23 mouse cellular contexts compared by ENCODE assay signal in the genomic region with DNA sequence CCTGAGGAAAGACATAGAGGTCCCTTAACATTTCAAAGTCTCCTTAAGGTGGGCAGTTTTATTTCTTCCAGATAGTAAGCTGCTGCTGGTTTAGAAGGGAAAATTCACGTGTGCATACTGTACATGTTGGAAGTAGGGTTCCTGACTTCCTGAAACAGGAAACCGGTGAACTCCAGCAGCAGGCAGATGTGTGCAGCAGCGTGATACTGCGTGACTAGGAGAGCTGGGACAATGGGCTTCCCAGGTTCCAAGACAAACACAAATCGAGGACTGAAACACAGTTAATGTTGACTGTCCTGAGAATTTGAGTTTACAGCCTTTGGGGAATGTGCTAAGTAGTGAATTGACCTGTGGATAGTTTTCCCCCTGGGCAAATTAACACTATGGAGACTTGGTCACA.
DNase-seq lines count a peak whose midpoint lies in the region; ATAC-seq and TF ChIP-seq lines count a peak whose summit lies in the region.
"Had no signal": no experiment of that assay in that cellular context is flagged by ENCODE, and none has a peak within 500 bp of the region (broad histone marks: within the 10 kb centered on the region; RNA-seq: fewer than 3 reads in every experiment).

No protein-coding gene starts in this region.

- no peak for TF ChIP-seq CTCF in kidney, postnatal 0 days (IDR thresholded peaks at IDR 0.05; ENCODE audit: low read depth)

- H3K4me2 ChIP-seq in heart, embryonic 16.5 days (ENCODE audit: low read depth, low read length): no peak overlapping the region
- H3K4me2 ChIP-seq in kidney, postnatal 0 days (ENCODE audit: low read length): no peak overlapping the region
- H3K4me2 ChIP-seq: limb, embryonic 15.5 days; lung, embryonic 14.5 days; midbrain, embryonic 12.5 days had no signal

- H3K9ac ChIP-seq in heart, embryonic 16.5 days (ENCODE audit: low read length): no peak overlapping the region
- H3K9ac ChIP-seq in kidney, postnatal 0 days (ENCODE audit: low read depth, low read length): no peak overlapping the region
- H3K9ac ChIP-seq: forebrain, postnatal 0 days; limb, embryonic 15.5 days; liver, embryonic 14.5 days; lung, embryonic 14.5 days; midbrain, embryonic 12.5 days had no signal

- no peak for DNase-seq in heart, embryonic 10.5 days (ENCODE audit: low spot score)
- DNase-seq in heart, postnatal 14 days: no peak
- no peak for DNase-seq in heart, postnatal 4 days
- peak; percentile 48 for DNase-seq in kidney, postnatal 0 days (ENCODE audit: low spot score)
- no peak for DNase-seq in kidney, postnatal 4 days
- DNase-seq: adrenal gland, postnatal 14 days; cerebellum, adult 2 months; cerebellum, postnatal 25 days; forebrain, postnatal 0 days; gastrocnemius, postnatal 36 days; kidney, postnatal 36 days; lung, embryonic 14.5 days; thymus, adult 2 months; thymus, postnatal 4 days had no signal

- ATAC-seq in heart, embryonic 16.5 days (replicated peaks; ENCODE audit: extremely low read depth, insufficient read depth, low FRiP score): no peak; the same call in 1 of the 2 replicates
- no peak for ATAC-seq in kidney, postnatal 0 days (replicated peaks; ENCODE audit: low FRiP score, low read depth)
- ATAC-seq in monocyte, adult 5-6 weeks (replicated peaks; ENCODE audit: insufficient number of reproducible peaks, low FRiP score, low TSS enrichment, poor library complexity, severe bottlenecking): no peak
- ATAC-seq: forebrain, postnatal 0 days; hindbrain, embryonic 16.5 days; intestine, embryonic 16.5 days had no signal

- 56% methylated on average over 5 of the region's 5 CpGs for WGBS in heart, embryonic 10.5 days
- 52% methylated on average over 5 of the region's 5 CpGs for WGBS in heart, embryonic 16.5 days
- WGBS in kidney, postnatal 0 days: 16% methylated on average over 5 of the region's 5 CpGs

- no peaks in the 10 kb centered on the region for H3K27me3 ChIP-seq in heart, embryonic 10.5 days (ENCODE audit: insufficient read depth, poor library complexity, severe bottlenecking)
- H3K27me3 ChIP-seq in heart, embryonic 16.5 days (ENCODE audit: control insufficient read depth, insufficient read depth, low read length): no peaks in the 10 kb centered on the region
- H3K27me3 ChIP-seq in kidney, postnatal 0 days (ENCODE audit: insufficient read depth, low read length): no peaks in the 10 kb centered on the region
- H3K27me3 ChIP-seq: limb, embryonic 15.5 days; midbrain, embryonic 12.5 days had no signal

- H3K27ac ChIP-seq in heart, embryonic 10.5 days: peak overlapping the region; percentile 54; the same call in 1 of the 2 replicates
- peak overlapping the region; percentile 23 for H3K27ac ChIP-seq in heart, embryonic 16.5 days (ENCODE audit: low read length)
- no peak overlapping the region for H3K27ac ChIP-seq in kidney, postnatal 0 days
- H3K27ac ChIP-seq: limb, embryonic 15.5 days; liver, embryonic 14.5 days; midbrain, embryonic 12.5 days; stomach, postnatal 0 days had no signal

- H3K4me3 ChIP-seq in heart, embryonic 10.5 days: no peak overlapping the region
- no peak overlapping the region for H3K4me3 ChIP-seq in heart, embryonic 16.5 days (ENCODE audit: low read length)
- H3K4me3 ChIP-seq in kidney, postnatal 0 days (replicated peaks; ENCODE audit: low read depth, low read length): no peak overlapping the region
- H3K4me3 ChIP-seq: hindbrain, embryonic 10.5 days; limb, embryonic 15.5 days; midbrain, embryonic 12.5 days had no signal

- intact Hi-C loops in heart, postnatal 14 days (cut with DNase I): no loop called here

- peaks cover 5% of the 10 kb centered on the region; the same call in 1 of the 2 replicates for H3K36me3 ChIP-seq in heart, embryonic 10.5 days
- no peaks in the 10 kb centered on the region for H3K36me3 ChIP-seq in heart, embryonic 16.5 days (ENCODE audit: control insufficient read depth, insufficient read depth)
- H3K36me3 ChIP-seq in kidney, postnatal 0 days (ENCODE audit: insufficient read depth, low read length): no peaks in the 10 kb centered on the region
- H3K36me3 ChIP-seq: hindbrain, embryonic 10.5 days; limb, embryonic 15.5 days; midbrain, embryonic 12.5 days had no signal

- H3K4me1 ChIP-seq in heart, embryonic 10.5 days: peaks cover 11% of the 10 kb centered on the region; the same call in 1 of the 2 replicates
- H3K4me1 ChIP-seq in heart, embryonic 16.5 days (ENCODE audit: control insufficient read depth, insufficient read depth, low read length): no peaks in the 10 kb centered on the region; the same call in 1 of the 2 replicates
- H3K4me1 ChIP-seq in kidney, postnatal 0 days (replicated peaks; ENCODE audit: insufficient read depth, low read length): 0 out of 2 replicates have a peak, but pooled peaks cover 9% of the 10 kb centered on the region
- H3K4me1 ChIP-seq: midbrain, embryonic 12.5 days had no signal

- H3K9me3 ChIP-seq in heart, embryonic 10.5 days: no peaks in the 10 kb centered on the region
- H3K9me3 ChIP-seq in heart, embryonic 16.5 days (replicated peaks; ENCODE audit: control insufficient read depth, low read length): 0 out of 2 replicates have a peak, but pooled peaks cover 3% of the 10 kb centered on the region
- H3K9me3 ChIP-seq in kidney, postnatal 0 days (replicated peaks; ENCODE audit: low read length): no peaks in the 10 kb centered on the region
- H3K9me3 ChIP-seq: hindbrain, embryonic 10.5 days; limb, embryonic 15.5 days; midbrain, embryonic 12.5 days had no signal
